ENCODE assay signal across 23 mouse cellular contexts in genomic region chr9:107646975-107647374, GRCm38 (mm10). TPM values are rescaled to one million over a fixed set of nuclear protein-coding genes. Genes with fewer than 3 reads are reported as not detected.
DNase-seq lines count a peak whose midpoint lies in the region; ATAC-seq and TF ChIP-seq lines count a peak whose summit lies in the region.
"Had no signal": no experiment of that assay in that cellular context is flagged by ENCODE, and none has a peak within 500 bp of the region (broad histone marks: within the 10 kb centered on the region; RNA-seq: fewer than 3 reads in every experiment).

No protein-coding gene starts in this region.

- no peak for DNase-seq in forebrain, postnatal 0 days
- DNase-seq in forebrain, embryonic 10.5 days (ENCODE audit: extremely low spot score, low spot score), result no peak
- peak; percentile 24 for DNase-seq in liver, adult 2 months (ENCODE audit: extremely low read depth, low read depth, low spot score)
- DNase-seq in CH12.LX (ENCODE audit: extremely low read depth), result no peak
- DNase-seq in naive thymus-derived CD4-positive, alpha-beta T cell, adult 2 months (ENCODE audit: low read depth), result peak; percentile 46
- DNase-seq in spleen, postnatal 36 days (ENCODE audit: low spot score in 2 of 2), result no peak
- DNase-seq in Muller cell, postnatal 12 days (ENCODE audit: inconsistent ontology term), result no peak
- DNase-seq: adrenal gland, postnatal 36 days; B cell, adult 2 months; cerebellum, adult 2 months; heart, postnatal 14 days; kidney, adult 2 months; kidney, postnatal 36 days; lung, embryonic 14.5 days; spleen, adult 18-20 months; thymus, postnatal 14 days had no signal

- no peaks in the 10 kb centered on the region for H3K9me3 ChIP-seq in forebrain, postnatal 0 days (ENCODE audit: low read length)
- H3K9me3 ChIP-seq in forebrain, embryonic 10.5 days, result no peaks in the 10 kb centered on the region
- H3K9me3 ChIP-seq in liver, embryonic 12.5 days (replicated peaks), result no peaks in the 10 kb centered on the region
- H3K9me3 ChIP-seq in CH12.LX (replicated peaks; ENCODE audit: low read length), result no peaks in the 10 kb centered on the region
- H3K9me3 ChIP-seq: embryonic facial prominence, embryonic 12.5 days; limb, embryonic 15.5 days; midbrain, embryonic 13.5 days had no signal

- peak; percentile 19; the same call in 1 of the 2 replicates for TF ChIP-seq CTCF in forebrain, postnatal 0 days (IDR thresholded peaks at IDR 0.05; ENCODE audit: low read depth)
- TF ChIP-seq CTCF in liver, adult 2 months (IDR thresholded peaks at IDR 0.05; ENCODE audit: low read depth, low read length), result no peak
- peak in 1 of 2 experiments; percentile 31; a peak in 2 of 4 replicates for TF ChIP-seq CTCF in CH12.LX (conservative IDR thresholded peaks at IDR 0.05 in 1 of 2, IDR thresholded peaks at IDR 0.05 in 1 of 2; ENCODE audit: low read depth in 2 of 2, low read length in 2 of 2)

- dilution Hi-C loops in CH12.LX (cut with MboI; ENCODE audit: extremely low pct_ligation_motif_present, extremely low pct_unique_long_range_greater_than_20kb, low sequenced_read_pairs), result no loop called here

- no peaks in the 10 kb centered on the region for H3K36me3 ChIP-seq in forebrain, postnatal 0 days (ENCODE audit: insufficient read depth)
- H3K36me3 ChIP-seq in forebrain, embryonic 10.5 days (replicated peaks), result no peaks in the 10 kb centered on the region
- H3K36me3 ChIP-seq in liver, adult 2 months (ENCODE audit: control insufficient read depth, insufficient read depth, low read length), result peaks cover 5% of the 10 kb centered on the region
- no peaks in the 10 kb centered on the region for H3K36me3 ChIP-seq in liver, embryonic 12.5 days
- H3K36me3 ChIP-seq in CH12.LX (replicated peaks in 1 of 2; ENCODE audit: control insufficient read depth in 1 of 2, insufficient read depth in 1 of 2, low read length in 1 of 2), result no peaks in the 10 kb centered on the region
- H3K36me3 ChIP-seq: embryonic facial prominence, embryonic 12.5 days; limb, embryonic 15.5 days; midbrain, embryonic 13.5 days had no signal

- 88% methylated on average over 6 of the region's 6 CpGs for WGBS in forebrain, postnatal 0 days
- 82% methylated on average over 6 of the region's 6 CpGs for WGBS in forebrain, embryonic 10.5 days
- 66% methylated on average over 6 of the region's 6 CpGs for WGBS in liver, adult 2 months
- 74% methylated on average over 6 of the region's 6 CpGs for WGBS in liver, embryonic 12.5 days (ENCODE audit: insufficient replicate concordance)

- in situ Hi-C loops in CH12.LX (cut with MboI; ENCODE audit: low pct_ligation_motif_present, low pct_unique_long_range_greater_than_20kb, low sequenced_read_pairs), result no loop called here

- no peak overlapping the region for H3K9ac ChIP-seq in forebrain, postnatal 0 days
- H3K9ac ChIP-seq in liver, adult 2 months (ENCODE audit: low read depth, low read length), result no peak overlapping the region
- H3K9ac ChIP-seq in liver, embryonic 12.5 days, result no peak overlapping the region
- H3K9ac ChIP-seq in CH12.LX (ENCODE audit: insufficient read depth, low read depth), result no peak overlapping the region
- H3K9ac ChIP-seq: embryonic facial prominence, embryonic 12.5 days; hindbrain, embryonic 14.5 days; limb, embryonic 15.5 days; lung, embryonic 14.5 days; midbrain, embryonic 13.5 days had no signal

- H3K27ac ChIP-seq in forebrain, postnatal 0 days (ENCODE audit: low read depth, low read length), result no peak overlapping the region
- H3K27ac ChIP-seq in forebrain, embryonic 10.5 days, result no peak overlapping the region
- no peak overlapping the region for H3K27ac ChIP-seq in liver, adult 2 months (replicated peaks; ENCODE audit: insufficient read depth, low read depth, low read length)
- no peak overlapping the region for H3K27ac ChIP-seq in liver, embryonic 12.5 days
- H3K27ac ChIP-seq in CH12.LX (ENCODE audit: insufficient read depth, low read depth), result no peak overlapping the region
- H3K27ac ChIP-seq: embryonic facial prominence, embryonic 12.5 days; hindbrain, embryonic 14.5 days; limb, embryonic 15.5 days; midbrain, embryonic 13.5 days had no signal

- TF ChIP-seq POLR2A in liver, adult 2 months (IDR thresholded peaks at IDR 0.05; ENCODE audit: extremely low read depth, insufficient read depth, low read length), result no peak
- TF ChIP-seq POLR2A in CH12.LX (IDR thresholded peaks at IDR 0.05; ENCODE audit: low read depth, low read length), result no peak

- H3K27me3 ChIP-seq in forebrain, postnatal 0 days (ENCODE audit: insufficient read depth, low read length), result no peaks in the 10 kb centered on the region
- peaks cover 7% of the 10 kb centered on the region for H3K27me3 ChIP-seq in forebrain, embryonic 10.5 days (ENCODE audit: poor library complexity, severe bottlenecking)
- no peaks in the 10 kb centered on the region for H3K27me3 ChIP-seq in liver, adult 2 months (ENCODE audit: control insufficient read depth, insufficient read depth, low read length)
- peaks cover 23% of the 10 kb centered on the region; the same call in 1 of the 2 replicates for H3K27me3 ChIP-seq in liver, embryonic 12.5 days (replicated peaks)
- peaks cover 39% of the 10 kb centered on the region for H3K27me3 ChIP-seq in CH12.LX (replicated peaks)
- H3K27me3 ChIP-seq: embryonic facial prominence, embryonic 12.5 days; limb, embryonic 15.5 days; midbrain, embryonic 13.5 days had no signal

- H3K4me2 ChIP-seq in forebrain, postnatal 0 days (ENCODE audit: low read depth), result no peak overlapping the region
- no peak overlapping the region for H3K4me2 ChIP-seq in liver, embryonic 12.5 days
- no peak overlapping the region for H3K4me2 ChIP-seq in CH12.LX (ENCODE audit: insufficient read depth, low read depth, poor library complexity, severe bottlenecking)
- H3K4me2 ChIP-seq: embryonic facial prominence, embryonic 12.5 days; hindbrain, embryonic 14.5 days; limb, embryonic 15.5 days; lung, embryonic 14.5 days; midbrain, embryonic 13.5 days had no signal

- 0 out of 2 replicates have a peak, but pooled peaks cover 8% of the 10 kb centered on the region for H3K4me1 ChIP-seq in forebrain, postnatal 0 days (ENCODE audit: insufficient read depth)
- H3K4me1 ChIP-seq in forebrain, embryonic 10.5 days, result peaks cover 58% of the 10 kb centered on the region
- peaks cover 6% of the 10 kb centered on the region for H3K4me1 ChIP-seq in liver, adult 2 months (ENCODE audit: control insufficient read depth, insufficient read depth, low read length)
- H3K4me1 ChIP-seq in liver, embryonic 12.5 days, result peaks cover 27% of the 10 kb centered on the region
- H3K4me1 ChIP-seq in CH12.LX (ENCODE audit: control insufficient read depth in 1 of 2, insufficient read depth in 2 of 2), result peaks cover 0 to 17% of the 10 kb centered on the region in 2 experiments; a peak in 2 of 4 replicates

- TF ChIP-seq EP300 in CH12.LX (IDR thresholded peaks at IDR 0.05; ENCODE audit: low read length), result no peak

- no peak for ATAC-seq in forebrain, postnatal 0 days
- ATAC-seq in liver, embryonic 12.5 days, result no peak
- ATAC-seq: forebrain, embryonic 16.5 days; midbrain, embryonic 13.5 days had no signal

- no peak for TF ChIP-seq RAD21 in CH12.LX (IDR thresholded peaks at IDR 0.05; ENCODE audit: low read depth, low read length)

- H3K79me2 ChIP-seq in liver, adult 2 months (ENCODE audit: control insufficient read depth, insufficient read depth, low read length), result no peaks in the 10 kb centered on the region
- H3K79me2 ChIP-seq in CH12.LX (replicated peaks; ENCODE audit: control insufficient read depth, extremely low read depth, insufficient read depth, poor library complexity, severe bottlenecking), result no peaks in the 10 kb centered on the region

- H3K4me3 ChIP-seq in forebrain, postnatal 0 days (ENCODE audit: low read depth, low read length), result no peak overlapping the region
- no peak overlapping the region for H3K4me3 ChIP-seq in forebrain, embryonic 10.5 days
- no peak overlapping the region for H3K4me3 ChIP-seq in liver, adult 2 months (ENCODE audit: insufficient read depth, low read depth, low read length)
- H3K4me3 ChIP-seq in liver, embryonic 12.5 days, result no peak overlapping the region
- H3K4me3 ChIP-seq in CH12.LX (replicated peaks in 1 of 3; ENCODE audit: low read depth in 2 of 3, low read length in 2 of 3, poor library complexity in 1 of 3), result no peak overlapping the region
- H3K4me3 ChIP-seq: embryonic facial prominence, embryonic 12.5 days; limb, embryonic 15.5 days; midbrain, embryonic 13.5 days had no signal

RNA-seq across cellular contexts. Expression of gene Gnai2, which starts 11.8 kb away (rescaled TPM):
- 200 and 223 TPM in 2 replicates for total RNA-seq in forebrain, postnatal 0 days (2014; rRNA removed)
- 267 and 287 TPM in 2 replicates for polyA plus RNA-seq in forebrain, postnatal 0 days (2015; fragmentation: Nextera tagmentation; extraction: Ambion mirVana)
- polyA plus RNA-seq in forebrain, embryonic 10.5 days (2016; fragmentation: Nextera tagmentation; extraction: Ambion mirVana), result 526 and 533 TPM in 2 replicates
- total RNA-seq in liver, adult 2 months (2014; rRNA removed), result 31.6 and 44.8 TPM in 2 replicates
- 117 and 122 TPM in 2 replicates for polyA plus RNA-seq in liver, adult 2 months (2012; rRNA removed)
- polyA plus RNA-seq in liver, embryonic 12.5 days (2016; fragmentation: Nextera tagmentation; extraction: Ambion mirVana), result 206 and 210 TPM in 2 replicates
- total RNA-seq in CH12.LX (2012; rRNA removed) (154 and 160 TPM in 2 replicates), CH12.LX (2014; rRNA removed) (86.2 and 98.2 TPM in 2 replicates)
- 262 and 286 TPM in 2 replicates for polyA plus RNA-seq in CH12.LX (2012; ENCODE audit: insufficient read length, low read depth)

RNA-seq across cellular contexts. Expression of gene Slc38a3, which starts 22.4 kb away (rescaled TPM):
- total RNA-seq in forebrain, postnatal 0 days (2014; rRNA removed), result 43.5 and 60.9 TPM in 2 replicates
- polyA plus RNA-seq in forebrain, postnatal 0 days (2015; fragmentation: Nextera tagmentation; extraction: Ambion mirVana), result 38.7 and 39.8 TPM in 2 replicates
- 8.8 and 9.0 TPM in 2 replicates for polyA plus RNA-seq in forebrain, embryonic 10.5 days (2016; fragmentation: Nextera tagmentation; extraction: Ambion mirVana)
- total RNA-seq in liver, adult 2 months (2014; rRNA removed), result 982 and 1,378 TPM in 2 replicates
- polyA plus RNA-seq in liver, adult 2 months (2012; rRNA removed), result 3,567 and 4,585 TPM in 2 replicates
- 2.8 and 3.3 TPM in 2 replicates for polyA plus RNA-seq in liver, embryonic 12.5 days (2016; fragmentation: Nextera tagmentation; extraction: Ambion mirVana)
- 0.04 TPM in 1 of 2 replicates, not detected in the other for total RNA-seq in CH12.LX (2012; rRNA removed)
- total RNA-seq in CH12.LX (2014; rRNA removed), result not detected in 2 replicates
- polyA plus RNA-seq in CH12.LX (2012; ENCODE audit: insufficient read length, low read depth), result not detected in 2 replicates

RNA-seq across cellular contexts. Expression of gene Gnat1, which starts 32.5 kb away (rescaled TPM):
- 0.24 TPM in 1 of 2 replicates, not detected in the other for total RNA-seq in forebrain, postnatal 0 days (2014; rRNA removed)
- 0.73 and 1.8 TPM in 2 replicates for polyA plus RNA-seq in forebrain, postnatal 0 days (2015; fragmentation: Nextera tagmentation; extraction: Ambion mirVana)
- 3.9 and 4.1 TPM in 2 replicates for polyA plus RNA-seq in forebrain, embryonic 10.5 days (2016; fragmentation: Nextera tagmentation; extraction: Ambion mirVana)
- 3.2 and 6.3 TPM in 2 replicates for total RNA-seq in liver, adult 2 months (2014; rRNA removed)
- polyA plus RNA-seq in liver, adult 2 months (2012; rRNA removed), result 5.5 and 7.1 TPM in 2 replicates
- polyA plus RNA-seq in liver, embryonic 12.5 days (2016; fragmentation: Nextera tagmentation; extraction: Ambion mirVana), result 1.9 and 2.4 TPM in 2 replicates
- not detected in 2 replicates for total RNA-seq in CH12.LX (2012; rRNA removed)
- not detected in 2 replicates for total RNA-seq in CH12.LX (2014; rRNA removed)
- polyA plus RNA-seq in CH12.LX (2012; ENCODE audit: insufficient read length, low read depth), result 2.0 and 3.0 TPM in 2 replicates
- total RNA-seq: adrenal gland, postnatal 36 days; gastrocnemius, adult 8-10 months; heart, postnatal 14 days had no signal

RNA-seq across cellular contexts. Expression of gene Sema3b, which starts 37.9 kb away (rescaled TPM):
- 6.5 and 6.6 TPM in 2 replicates for total RNA-seq in forebrain, postnatal 0 days (2014; rRNA removed)
- 3.9 and 4.4 TPM in 2 replicates for polyA plus RNA-seq in forebrain, postnatal 0 days (2015; fragmentation: Nextera tagmentation; extraction: Ambion mirVana)
- 1.4 and 2.0 TPM in 2 replicates for polyA plus RNA-seq in forebrain, embryonic 10.5 days (2016; fragmentation: Nextera tagmentation; extraction: Ambion mirVana)
- total RNA-seq in liver, adult 2 months (2014; rRNA removed), result 0.13 and 0.37 TPM in 2 replicates
- 0.68 and 0.83 TPM in 2 replicates for polyA plus RNA-seq in liver, adult 2 months (2012; rRNA removed)
- 0.35 and 0.52 TPM in 2 replicates for polyA plus RNA-seq in liver, embryonic 12.5 days (2016; fragmentation: Nextera tagmentation; extraction: Ambion mirVana)
- total RNA-seq in CH12.LX (2012; rRNA removed) (7.4 and 11.6 TPM in 2 replicates), CH12.LX (2014; rRNA removed) (8.0 and 8.2 TPM in 2 replicates)
- polyA plus RNA-seq in CH12.LX (2012; ENCODE audit: insufficient read length, low read depth), result 4.3 and 4.7 TPM in 2 replicates

RNA-seq across cellular contexts. Expression of gene Ifrd2, which starts 59.5 kb away (rescaled TPM):
- 11.7 and 13.8 TPM in 2 replicates for total RNA-seq in forebrain, postnatal 0 days (2014; rRNA removed)
- 6.2 and 7.4 TPM in 2 replicates for polyA plus RNA-seq in forebrain, postnatal 0 days (2015; fragmentation: Nextera tagmentation; extraction: Ambion mirVana)
- 58.6 and 66.8 TPM in 2 replicates for polyA plus RNA-seq in forebrain, embryonic 10.5 days (2016; fragmentation: Nextera tagmentation; extraction: Ambion mirVana)
- 21.5 and 32.2 TPM in 2 replicates for total RNA-seq in liver, adult 2 months (2014; rRNA removed)
- 54.6 and 56.2 TPM in 2 replicates for polyA plus RNA-seq in liver, adult 2 months (2012; rRNA removed)
- 171 TPM in 2 replicates for polyA plus RNA-seq in liver, embryonic 12.5 days (2016; fragmentation: Nextera tagmentation; extraction: Ambion mirVana)
- total RNA-seq in CH12.LX (2012; rRNA removed) (91.3 and 101 TPM in 2 replicates), CH12.LX (2014; rRNA removed) (57.7 and 62.8 TPM in 2 replicates)
- polyA plus RNA-seq in CH12.LX (2012; ENCODE audit: insufficient read length, low read depth), result 127 and 143 TPM in 2 replicates

Comparison
In these comparisons a context has a peak if more than half of its experiments do, and no peak if none do; other contexts are left out.
1. RNA of gene Slc38a3, which starts 22.4 kb away (polyA plus RNA-seq): 3,567 to 4,585 TPM in liver, adult 2 months; 38.7 to 39.8 TPM in forebrain, postnatal 0 days, 8.8 to 9.0 TPM in forebrain, embryonic 10.5 days, 2.8 to 3.3 TPM in liver, embryonic 12.5 days and not detected in CH12.LX; every median in the first group is over 10 times any median in the second.
2. DNase-seq: peak in liver, adult 2 months (single experiment) and naive thymus-derived CD4-positive, alpha-beta T cell, adult 2 months (single experiment); none in forebrain, postnatal 0 days (single experiment), forebrain, embryonic 10.5 days (single experiment), CH12.LX (single experiment), spleen, postnatal 36 days (0 of 2) and Muller cell, postnatal 12 days (single experiment).